Mouse (Mus musculus): Measurements from ENCODE around the gene Phf6. TPM values are rescaled to one million over a fixed set of nuclear protein-coding genes. Genes with fewer than 3 reads are reported as not detected.

Gene Phf6
- polyA plus RNA-seq, 1 experiment from 2014 or later: 16.1 TPM

- no peak for ATAC-seq (ENCODE audit: extremely low read depth, insufficient number of reproducible peaks, low FRiP score, low TSS enrichment)
- Histone ChIP-seq H3K36me3 (no peaks in the 10 kb centered on the region), H3K9ac (no peak overlapping the region), H3K4me1 (no peaks in the 10 kb centered on the region), H3K4me3 (no peak overlapping the region), H3K4me2 (no peak overlapping the region), H3K27me3 (replicated peaks) (no peaks in the 10 kb centered on the region), H3K27ac (replicated peaks) (no peak overlapping the region), H3K9me3 (no peaks in the 10 kb centered on the region)
- WGBS: 83% methylated on average over 5 of the region's 5 CpGs
Observed at GRCm38 (mm10) chrX:52930191-52930590, 18.1 kb downstream of the Phf6 start.

GRCm38 (mm10) chrX:52932161-52932560 lies 20.1 kb downstream of the Phf6 start:
- no peak overlapping the region for H3K4me2 ChIP-seq
- ATAC-seq (ENCODE audit: extremely low read depth, insufficient number of reproducible peaks, low FRiP score, low TSS enrichment): no peak
- H3K27me3 ChIP-seq (replicated peaks): no peaks in the 10 kb centered on the region
- no peaks in the 10 kb centered on the region for H3K4me1 ChIP-seq
- H3K4me3 ChIP-seq: no peak overlapping the region
- H3K9ac ChIP-seq: no peak overlapping the region
- H3K9me3 ChIP-seq: no peaks in the 10 kb centered on the region
- 86% methylated on average over 1 of the region's 1 CpGs for WGBS
- no peaks in the 10 kb centered on the region for H3K36me3 ChIP-seq
- no peak overlapping the region for H3K27ac ChIP-seq (replicated peaks)

- 34% methylated on average over 2 of the region's 2 CpGs for WGBS
- no peaks in the 10 kb centered on the region for H3K27me3 ChIP-seq (replicated peaks)
- no peaks in the 10 kb centered on the region for H3K9me3 ChIP-seq
- H3K36me3 ChIP-seq: 0 out of 2 replicates have a peak, but pooled peaks cover 2% of the 10 kb centered on the region
- H3K4me1 ChIP-seq: no peaks in the 10 kb centered on the region
- H3K4me2 ChIP-seq: no peak overlapping the region
- no peak overlapping the region for H3K9ac ChIP-seq
- H3K27ac ChIP-seq (replicated peaks): no peak overlapping the region
- ATAC-seq (ENCODE audit: extremely low read depth, insufficient number of reproducible peaks, low FRiP score, low TSS enrichment): no peak
- no peak overlapping the region for H3K4me3 ChIP-seq
Observed at GRCm38 (mm10) chrX:52934496-52934895, 22.4 kb downstream of the Phf6 start.

- WGBS: 84% methylated on average over 5 of the region's 5 CpGs
- ATAC-seq (ENCODE audit: extremely low read depth, insufficient number of reproducible peaks, low FRiP score, low TSS enrichment): no peak
Observed at GRCm38 (mm10) chrX:52945509-52945908, 33.4 kb downstream of the Phf6 start.

GRCm38 (mm10) chrX:52949713-52950112 lies 37.6 kb downstream of the Phf6 start:
- Histone ChIP-seq H3K4me3 (no peak overlapping the region), H3K9me3 (no peaks in the 10 kb centered on the region), H3K9ac (no peak overlapping the region), H3K4me2 (no peak overlapping the region), H3K4me1 (no peaks in the 10 kb centered on the region), H3K36me3 (peaks cover 55% of the 10 kb centered on the region), H3K27me3 (replicated peaks) (no peaks in the 10 kb centered on the region), H3K27ac (replicated peaks) (no peak overlapping the region)
- no peak for ATAC-seq (ENCODE audit: extremely low read depth, insufficient number of reproducible peaks, low FRiP score, low TSS enrichment)
- 76% methylated on average over 2 of the region's 2 CpGs for WGBS

More at GRCm38 (mm10) chrX:52945509-52945908, 33.4 kb downstream of the Phf6 start:
- H3K9ac ChIP-seq: no peak overlapping the region
- H3K9me3 ChIP-seq: no peaks in the 10 kb centered on the region
- H3K4me2 ChIP-seq: no peak overlapping the region
- no peaks in the 10 kb centered on the region for H3K4me1 ChIP-seq
- H3K27ac ChIP-seq (replicated peaks): no peak overlapping the region
- H3K36me3 ChIP-seq: peaks cover 50% of the 10 kb centered on the region
- no peaks in the 10 kb centered on the region for H3K27me3 ChIP-seq (replicated peaks)
- no peak overlapping the region for H3K4me3 ChIP-seq

- H3K36me3 ChIP-seq: peaks cover 22% of the 10 kb centered on the region
- H3K9ac ChIP-seq: no peak overlapping the region
- H3K9me3 ChIP-seq: no peaks in the 10 kb centered on the region
- H3K4me3 ChIP-seq: no peak overlapping the region
- whole genome bisulfite sequencing: 42% methylated on average over 4 of the region's 4 CpGs
- ATAC-seq (ENCODE audit: extremely low read depth, insufficient number of reproducible peaks, low FRiP score, low TSS enrichment): no peak
- no peaks in the 10 kb centered on the region for H3K27me3 ChIP-seq (replicated peaks)
- H3K27ac ChIP-seq (replicated peaks): peak overlapping the region; percentile 52
- H3K4me1 ChIP-seq: peaks cover 8% of the 10 kb centered on the region; the same call in 1 of the 2 replicates
- H3K4me2 ChIP-seq: no peak overlapping the region; the same call in 1 of the 2 replicates
Observed at GRCm38 (mm10) chrX:52956942-52957341, 44.9 kb downstream of the Phf6 start.

GRCm38 (mm10) chrX:52961559-52962110 lies 49.6 kb downstream of the Phf6 start:
- WGBS: 45% methylated on average over 5 of the region's 5 CpGs
- Histone ChIP-seq H3K4me3 (no peak overlapping the region), H3K36me3 (no peaks in the 10 kb centered on the region), H3K9ac (no peak overlapping the region), H3K9me3 (no peaks in the 10 kb centered on the region), H3K4me1 (peaks cover 8% of the 10 kb centered on the region; the same call in 1 of the 2 replicates), H3K4me2 (peak overlapping the region; percentile 9; the same call in 1 of the 2 replicates), H3K27me3 (replicated peaks) (no peaks in the 10 kb centered on the region), H3K27ac (replicated peaks) (peak overlapping the region; percentile 81)
- ATAC-seq (ENCODE audit: extremely low read depth, insufficient number of reproducible peaks, low FRiP score, low TSS enrichment): no peak

GRCm38 (mm10) chrX:52965149-52965548 lies 53.1 kb downstream of the Phf6 start:
- H3K9me3 ChIP-seq: no peaks in the 10 kb centered on the region
- WGBS: 59% methylated on average over 2 of the region's 2 CpGs
- H3K9ac ChIP-seq: no peak overlapping the region
- no peaks in the 10 kb centered on the region for H3K27me3 ChIP-seq (replicated peaks)
- no peak overlapping the region for H3K4me2 ChIP-seq
- H3K36me3 ChIP-seq: no peaks in the 10 kb centered on the region
- H3K4me1 ChIP-seq: peaks cover 6% of the 10 kb centered on the region
- H3K4me3 ChIP-seq: no peak overlapping the region
- ATAC-seq (ENCODE audit: extremely low read depth, insufficient number of reproducible peaks, low FRiP score, low TSS enrichment): no peak
- H3K27ac ChIP-seq (replicated peaks): no peak overlapping the region

- Histone ChIP-seq H3K4me2 (no peak overlapping the region), H3K4me3 (no peak overlapping the region), H3K9me3 (no peaks in the 10 kb centered on the region), H3K36me3 (no peaks in the 10 kb centered on the region), H3K9ac (no peak overlapping the region), H3K4me1 (peaks cover 10% of the 10 kb centered on the region; the same call in 1 of the 2 replicates), H3K27me3 (replicated peaks) (no peaks in the 10 kb centered on the region), H3K27ac (replicated peaks) (peak overlapping the region; percentile 83)
- 27% methylated on average over 3 of the region's 3 CpGs for WGBS
- peak; percentile 83 for ATAC-seq (ENCODE audit: extremely low read depth, insufficient number of reproducible peaks, low FRiP score, low TSS enrichment)
Observed at GRCm38 (mm10) chrX:52971211-52972006, 59.3 kb downstream of the Phf6 start.

GRCm38 (mm10) chrX:52972129-52972528 lies 60.1 kb downstream of the Phf6 start:
- no peak overlapping the region for H3K4me3 ChIP-seq
- peaks cover 10% of the 10 kb centered on the region; the same call in 1 of the 2 replicates for H3K4me1 ChIP-seq
- H3K9ac ChIP-seq: no peak overlapping the region
- no peaks in the 10 kb centered on the region for H3K9me3 ChIP-seq
- H3K27ac ChIP-seq (replicated peaks): peak overlapping the region; percentile 83
- H3K36me3 ChIP-seq: no peaks in the 10 kb centered on the region
- WGBS: 59% methylated on average over 1 of the region's 1 CpGs
- no peak for ATAC-seq (ENCODE audit: extremely low read depth, insufficient number of reproducible peaks, low FRiP score, low TSS enrichment)
- no peak overlapping the region for H3K4me2 ChIP-seq
- no peaks in the 10 kb centered on the region for H3K27me3 ChIP-seq (replicated peaks)

- H3K4me1 ChIP-seq: peaks cover 10% of the 10 kb centered on the region; the same call in 1 of the 2 replicates
- peak overlapping the region; percentile 83; the same call in 1 of the 2 replicates for H3K27ac ChIP-seq (replicated peaks)
Observed at GRCm38 (mm10) chrX:52972680-52973079, 60.6 kb downstream of the Phf6 start.

More at GRCm38 (mm10) chrX:52972680-52973079, 60.6 kb downstream of the Phf6 start:
- Histone ChIP-seq H3K9ac (no peak overlapping the region), H3K36me3 (no peaks in the 10 kb centered on the region), H3K4me3 (no peak overlapping the region), H3K9me3 (no peaks in the 10 kb centered on the region), H3K4me2 (no peak overlapping the region), H3K27me3 (replicated peaks) (no peaks in the 10 kb centered on the region)
- no peak for ATAC-seq (ENCODE audit: extremely low read depth, insufficient number of reproducible peaks, low FRiP score, low TSS enrichment)
- WGBS: 92% methylated on average over 1 of the region's 1 CpGs

Data from heart, embryonic 13.5 days (tissue).